Mouse (Mus musculus): ENCODE results near the gene Sox5.
A peak's percentile ranks its signal among the peaks of the same experiment; 100 is the strongest.

The Sox5 gene

GRCm38 (mm10) chr6:144445761-144446373 lies 335.9 kb downstream of the Sox5 start:
- DNase-seq (ENCODE audit: extremely low spot score, low spot score) = no peak

DNA sequence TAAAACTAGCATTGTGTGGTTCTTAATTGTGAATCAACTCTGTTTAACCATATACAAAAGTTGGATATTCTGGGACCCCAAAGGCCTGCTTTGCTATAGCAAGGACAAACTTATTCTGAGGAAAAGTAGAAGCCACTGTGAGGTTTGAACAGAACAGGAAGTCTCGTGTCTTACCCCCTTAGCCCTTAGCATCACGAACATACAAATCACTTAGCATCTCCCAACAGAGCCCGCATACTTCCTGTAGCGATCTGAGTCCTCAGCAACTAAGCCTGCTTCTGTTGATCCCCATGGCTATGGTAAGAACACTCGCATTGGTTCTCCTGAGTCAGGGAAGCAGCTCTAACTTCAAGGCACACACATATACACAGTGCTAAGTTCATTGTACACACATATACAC lies 337.4 kb downstream of the Sox5 start:
- DNase-seq (ENCODE audit: extremely low spot score, low spot score) = no peak

- no peak for DNase-seq (ENCODE audit: extremely low spot score, low spot score)
Measured at GRCm38 (mm10) chr6:144443681-144444080, 338.1 kb downstream of the Sox5 start.

GRCm38 (mm10) chr6:144429276-144429675 lies 352.5 kb downstream of the Sox5 start:
- no peak for DNase-seq (ENCODE audit: extremely low spot score, low spot score)

- no peak for DNase-seq (ENCODE audit: extremely low spot score, low spot score)
Measured at GRCm38 (mm10) chr6:144408030-144408429, 373.7 kb downstream of the Sox5 start.

DNA sequence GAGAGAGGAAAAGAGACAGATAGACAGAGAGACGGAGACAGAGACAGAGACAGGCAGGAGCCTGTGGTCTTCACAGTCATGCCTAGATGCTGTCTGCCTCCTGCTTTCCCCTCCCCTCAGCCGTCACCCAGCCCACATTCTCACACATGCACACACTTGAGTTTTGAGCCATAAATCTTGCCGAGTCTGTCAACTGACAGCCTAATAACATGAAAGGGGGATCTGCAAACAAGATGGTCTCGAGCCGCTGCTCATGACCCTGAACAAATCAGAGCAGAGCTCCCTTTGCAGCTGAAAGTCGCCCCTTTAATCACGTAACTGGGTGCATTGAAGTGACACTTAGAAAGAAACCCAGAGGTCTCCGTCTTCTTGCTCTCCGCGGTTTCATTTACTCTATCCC lies 383.7 kb downstream of the Sox5 start:
- peak; percentile 52 for DNase-seq (ENCODE audit: extremely low spot score, low spot score)

DNA sequence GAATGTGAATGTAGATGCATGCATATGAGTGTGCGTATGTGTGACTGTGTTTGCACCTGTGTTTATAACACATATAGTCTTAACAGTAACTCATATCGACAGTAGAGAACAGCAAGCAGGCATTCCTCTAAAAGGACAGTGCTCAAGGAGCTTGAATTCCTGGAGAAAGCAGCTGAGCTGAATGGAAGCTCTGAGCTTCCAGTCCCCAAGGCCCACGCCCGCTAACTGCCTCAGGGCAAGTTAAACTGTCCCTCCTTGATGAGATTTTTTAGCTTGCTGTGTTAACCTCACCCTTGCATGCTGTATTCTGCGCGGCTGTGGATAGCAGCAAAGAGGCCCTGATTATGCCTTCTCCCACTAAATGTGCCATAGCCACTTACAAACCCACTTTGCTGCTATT lies 388.6 kb downstream of the Sox5 start:
- DNase-seq (ENCODE audit: extremely low spot score, low spot score) = no peak

- DNase-seq (ENCODE audit: extremely low spot score, low spot score) = no peak
Measured at GRCm38 (mm10) chr6:144389333-144390054, 392.3 kb downstream of the Sox5 start.

DNA sequence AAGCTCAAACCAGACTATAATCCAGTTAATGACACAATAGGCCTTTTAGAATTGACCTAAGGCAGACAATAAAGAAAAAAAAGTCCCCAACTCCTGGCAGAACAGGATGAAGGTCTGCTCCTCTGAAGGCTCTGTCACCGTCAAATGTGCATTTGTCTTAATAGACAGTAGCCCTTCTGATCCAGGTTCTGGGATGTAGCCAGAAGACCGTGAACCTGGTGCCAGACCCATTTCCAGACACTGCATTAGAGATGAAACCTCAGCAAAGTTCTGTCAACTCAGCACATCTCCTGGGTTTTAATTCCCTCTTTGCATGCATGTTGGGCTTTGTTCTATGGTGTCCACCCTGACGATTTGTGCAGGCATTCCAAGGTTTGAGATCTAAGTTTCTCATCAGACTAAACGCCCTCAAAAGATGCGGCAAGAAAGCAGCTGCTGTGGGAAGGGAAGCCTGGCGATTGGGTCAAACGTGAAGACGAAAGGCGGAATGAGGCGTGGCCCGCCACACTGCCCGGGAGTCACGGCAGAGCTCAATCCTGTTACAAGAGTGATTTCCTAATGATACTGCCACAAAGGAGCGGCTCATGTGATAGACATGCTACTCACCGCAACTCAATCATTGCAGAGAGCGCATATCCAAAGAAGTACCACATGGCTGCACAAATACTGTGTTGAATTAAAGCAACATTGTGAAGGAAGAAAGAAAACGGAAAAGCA lies 394.1 kb downstream of the Sox5 start:
- DNase-seq (ENCODE audit: extremely low spot score, low spot score) = no peak

GRCm38 (mm10) chr6:144380641-144381040 lies 401.1 kb downstream of the Sox5 start:
- no peak for DNase-seq (ENCODE audit: extremely low spot score, low spot score)

GRCm38 (mm10) chr6:144380171-144380570 lies 401.6 kb downstream of the Sox5 start:
- DNase-seq (ENCODE audit: extremely low spot score, low spot score) = no peak

- DNase-seq (ENCODE audit: extremely low spot score, low spot score) = no peak
Measured at GRCm38 (mm10) chr6:144374810-144375209, 407.0 kb downstream of the Sox5 start.

DNA sequence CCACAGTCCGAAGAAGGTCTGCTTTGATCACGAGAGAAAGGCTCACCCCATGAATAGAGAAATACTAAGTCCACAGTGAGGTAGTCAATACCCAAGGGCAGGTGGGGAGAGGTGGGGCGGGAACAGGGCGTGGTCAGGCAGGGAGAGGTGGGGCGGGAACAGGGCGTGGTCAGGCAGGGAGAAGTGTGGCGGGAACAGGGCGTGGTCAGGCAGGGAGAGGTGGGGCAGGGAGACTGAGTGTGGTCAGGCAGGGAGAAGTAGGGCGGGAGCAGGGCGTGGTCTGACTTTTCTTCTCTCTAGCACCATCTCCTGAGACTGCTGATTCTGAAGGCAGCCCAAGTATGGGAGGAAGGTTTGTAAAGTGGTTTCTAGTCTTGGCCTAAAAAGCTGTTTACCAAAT lies 411.1 kb downstream of the Sox5 start:
- DNase-seq (ENCODE audit: extremely low spot score, low spot score) = no peak

GRCm38 (mm10) chr6:144367626-144368077 lies 414.1 kb downstream of the Sox5 start:
- no peak for DNase-seq (ENCODE audit: extremely low spot score, low spot score)

GRCm38 (mm10) chr6:144361267-144362038 lies 420.3 kb downstream of the Sox5 start:
- DNase-seq (ENCODE audit: extremely low spot score, low spot score) = no peak

DNA sequence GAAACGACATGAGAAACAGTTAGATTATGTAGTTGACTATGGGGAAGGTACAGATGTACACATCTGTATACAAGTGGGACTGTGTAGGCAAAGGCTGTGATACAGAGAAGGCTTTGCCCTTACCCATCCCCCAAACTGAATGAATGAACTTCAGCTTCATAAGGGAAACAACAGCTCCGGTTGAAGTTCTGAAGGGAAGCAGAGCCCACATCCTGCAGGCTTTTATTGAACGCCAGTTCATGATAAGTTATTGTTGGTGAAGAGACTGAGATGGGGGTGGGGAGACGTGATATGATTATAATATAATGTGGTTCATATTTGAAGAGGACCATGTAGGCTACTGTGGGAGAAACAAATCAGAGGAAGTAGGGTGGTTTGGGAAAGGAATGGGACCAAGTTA lies 424.7 kb downstream of the Sox5 start:
- no peak for DNase-seq (ENCODE audit: extremely low spot score, low spot score)

GRCm38 (mm10) chr6:144351049-144351448 lies 430.7 kb downstream of the Sox5 start:
- no peak for DNase-seq (ENCODE audit: extremely low spot score, low spot score)

DNA sequence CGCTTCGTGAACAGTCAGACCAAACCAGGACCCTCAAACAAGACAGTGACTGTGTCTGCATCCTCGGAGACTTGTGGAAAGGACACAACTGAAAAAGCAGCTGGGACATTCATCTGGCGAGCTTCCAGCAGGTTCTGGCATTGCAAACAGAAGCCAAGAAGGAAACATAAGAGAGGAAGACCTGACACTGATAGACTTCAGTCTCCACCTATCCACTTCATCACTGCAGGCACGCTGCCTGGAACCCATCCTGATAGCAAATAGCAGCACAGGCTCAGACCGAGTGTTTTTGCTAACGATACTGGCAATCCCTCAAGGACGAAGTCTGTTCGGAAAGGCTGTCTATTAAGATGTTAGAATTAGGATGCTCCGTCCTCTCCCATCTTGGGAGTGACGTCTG lies 438.4 kb downstream of the Sox5 start:
- no peak for DNase-seq (ENCODE audit: extremely low spot score, low spot score)

GRCm38 (mm10) chr6:144339554-144339953 lies 442.2 kb downstream of the Sox5 start:
- no peak for DNase-seq (ENCODE audit: extremely low spot score, low spot score)

DNA sequence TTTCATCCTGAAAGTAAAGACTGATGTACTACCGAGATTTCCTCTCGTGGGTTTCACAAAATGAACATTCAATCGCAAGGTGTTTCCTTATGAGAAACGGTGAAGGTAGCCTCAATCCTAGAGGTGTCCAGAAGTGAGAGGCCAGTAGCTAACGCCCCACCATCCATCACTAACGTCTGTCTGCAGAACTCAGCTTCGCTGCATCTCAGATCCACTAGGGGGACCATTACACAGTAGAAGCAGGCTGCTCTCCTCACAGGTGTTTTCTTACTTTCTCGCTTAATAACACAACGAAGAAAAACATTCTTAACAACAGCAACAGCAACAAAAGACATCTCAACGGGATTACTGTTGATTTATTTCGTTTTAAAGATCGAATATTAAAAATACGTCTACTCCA lies 442.8 kb downstream of the Sox5 start:
- DNase-seq (ENCODE audit: extremely low spot score, low spot score) = no peak

DNA sequence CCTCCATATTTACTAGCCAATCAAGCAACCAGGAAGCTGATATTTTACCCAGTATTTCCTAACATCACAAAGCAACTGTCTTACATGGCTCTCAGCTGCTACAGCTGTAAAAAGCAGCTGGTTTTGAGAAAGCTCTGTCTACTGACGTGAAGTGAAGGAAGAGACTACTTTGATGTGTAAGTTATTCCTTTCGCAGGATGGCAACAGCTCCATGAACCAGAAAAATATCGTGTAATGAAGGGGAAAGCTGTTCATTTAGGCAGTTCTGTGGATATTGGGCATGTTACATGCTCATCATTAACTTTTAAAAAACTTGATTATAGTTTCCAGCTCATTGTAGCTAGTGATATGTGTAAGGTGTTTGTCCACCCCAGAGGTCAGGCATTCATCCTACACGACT lies 443.6 kb downstream of the Sox5 start:
- no peak for DNase-seq (ENCODE audit: extremely low spot score, low spot score)

All from neural tube, embryonic 10.5 days (tissue).